Mouse (Mus musculus) MEL (cell line): Measurements from ENCODE around the gene St6gal1.

Experiments
- CTCF ChIP-seq, 3 experiments: IDR thresholded peaks in 2 of 3; conservative IDR thresholded peaks in 1 of 3; 2 replicates each; pipeline ENCODE4 v1.5.1; 2011 to 2012; ENCODE audit warnings: low read length in 3 of 3, low read depth in 2 of 3, mild to moderate bottlenecking in 2 of 3, improper control_type of control experiment in 1 of 3, inconsistent platforms in 1 of 3, mixed read lengths in 1 of 3, moderate library complexity in 1 of 3; ENCODE audit not compliant: control insufficient read depth in 1 of 3, insufficient read depth in 1 of 3, poor library complexity in 1 of 3, severe bottlenecking in 1 of 3
- EP300 ChIP-seq, 2 experiments: IDR thresholded peaks; 2 replicates each; pipeline ENCODE4 v1.6.1; 2011; ENCODE audit warnings: improper control_type of control experiment in 2 of 2, low read length in 2 of 2, low read depth in 1 of 2, mild to moderate bottlenecking in 1 of 2
- GATA1 ChIP-seq: IDR thresholded peaks from 2 replicates; pipeline ENCODE4 v1.6.1; 2011; ENCODE audit warnings: low read depth, low read length, improper control_type of control experiment
- JUND ChIP-seq: IDR thresholded peaks from 2 replicates; pipeline ENCODE4 v1.6.1; 2011; ENCODE audit warnings: low read depth, mild to moderate bottlenecking, improper control_type of control experiment, low read length
- MAX ChIP-seq: IDR thresholded peaks from 2 replicates; pipeline ENCODE4 v1.6.1; 2011; ENCODE audit warnings: low read length, improper control_type of control experiment
- MXI1 ChIP-seq: IDR thresholded peaks from 2 replicates; pipeline ENCODE4 v1.6.1; 2011; ENCODE audit warnings: mild to moderate bottlenecking, low read depth, low read length, improper control_type of control experiment
- MYB ChIP-seq: IDR thresholded peaks from 2 replicates; pipeline ENCODE4 v1.6.1; 2011; ENCODE audit warnings: mild to moderate bottlenecking, low read depth, low read length, improper control_type of control experiment
- POLR2A ChIP-seq, 2 experiments: IDR thresholded peaks; 2 replicates each; pipeline ENCODE4 v1.6.1; 2011 to 2012; ENCODE audit warnings: low read length in 2 of 2, mild to moderate bottlenecking in 2 of 2, control low read depth in 1 of 2, improper control_type of control experiment in 1 of 2, low read depth in 1 of 2, moderate library complexity in 1 of 2; ENCODE audit not compliant: control insufficient read depth in 1 of 2, insufficient read depth in 1 of 2, poor library complexity in 1 of 2
- POLR2AphosphoS2 ChIP-seq: IDR thresholded peaks from 2 replicates; pipeline ENCODE4 v1.6.1; 2011; ENCODE audit warnings: low read length, improper control_type of control experiment
- POLR2AphosphoS5 ChIP-seq: IDR thresholded peaks from 2 replicates; pipeline ENCODE4 v1.6.1; 2012; ENCODE audit warnings: low read depth, borderline replicate concordance, mild to moderate bottlenecking, inconsistent platforms, low read length, moderate library complexity, mixed read lengths
- RCOR1 ChIP-seq: IDR thresholded peaks from 2 replicates; pipeline ENCODE4 v1.6.1; 2012; ENCODE audit warnings: low read depth, mild to moderate bottlenecking, inconsistent platforms, low read length, improper control_type of control experiment
- TBP ChIP-seq: IDR thresholded peaks from 2 replicates; pipeline ENCODE4 v1.8.0; 2011; ENCODE audit warnings: low read depth, low read length, improper control_type of control experiment
- TCF12 ChIP-seq: IDR thresholded peaks from 2 replicates; pipeline ENCODE4 v1.6.1; 2014; ENCODE audit warnings: low read depth, mild to moderate bottlenecking, inconsistent platforms, low read length, improper control_type of control experiment, moderate library complexity
- ZKSCAN1 ChIP-seq: IDR thresholded peaks from 2 replicates; pipeline ENCODE4 v1.6.1; 2012; ENCODE audit warnings: low read depth, mild to moderate bottlenecking, inconsistent platforms, low read length, improper control_type of control experiment, moderate library complexity

GRCm38 (mm10) chr16:23244486-23244885 lies 19.9 kb downstream of the St6gal1 start:
- no peak for TF ChIP-seq ZKSCAN1
- TF ChIP-seq TCF12 = no peak
- TF ChIP-seq POLR2A (IDR thresholded peaks at IDR 0.05; ENCODE audit: control insufficient read depth in 1 of 2, insufficient read depth in 1 of 2, low read depth in 1 of 2, low read length in 2 of 2, poor library complexity in 1 of 2) = no peak
- TF ChIP-seq CTCF (IDR thresholded peaks at IDR 0.05 in 2 of 3, conservative IDR thresholded peaks at IDR 0.05 in 1 of 3; ENCODE audit: control insufficient read depth in 1 of 3, insufficient read depth in 1 of 3, low read depth in 2 of 3, low read length in 3 of 3, poor library complexity in 1 of 3, severe bottlenecking in 1 of 3) = no peak
- TF ChIP-seq MAX = no peak
- TF ChIP-seq MXI1 = no peak
- TF ChIP-seq TBP = no peak
- no peak for TF ChIP-seq MYB
- TF ChIP-seq EP300 (IDR thresholded peaks at IDR 0.05; ENCODE audit: low read depth in 1 of 2, low read length in 2 of 2) = no peak
- no peak for TF ChIP-seq POLR2AphosphoS5
- TF ChIP-seq JUND = no peak
- TF ChIP-seq RCOR1 = no peak
- TF ChIP-seq GATA1 = no peak
- no peak for TF ChIP-seq POLR2AphosphoS2
